Mouse (Mus musculus): ENCODE results near the gene H2-T22. TPM values are rescaled to one million over a fixed set of nuclear protein-coding genes. Genes with fewer than 3 reads are reported as not detected.

The H2-T22 gene
- total and polyA plus RNA-seq, 3 experiments, result 7.4 to 23.8 (median 10.6) TPM

DNA sequence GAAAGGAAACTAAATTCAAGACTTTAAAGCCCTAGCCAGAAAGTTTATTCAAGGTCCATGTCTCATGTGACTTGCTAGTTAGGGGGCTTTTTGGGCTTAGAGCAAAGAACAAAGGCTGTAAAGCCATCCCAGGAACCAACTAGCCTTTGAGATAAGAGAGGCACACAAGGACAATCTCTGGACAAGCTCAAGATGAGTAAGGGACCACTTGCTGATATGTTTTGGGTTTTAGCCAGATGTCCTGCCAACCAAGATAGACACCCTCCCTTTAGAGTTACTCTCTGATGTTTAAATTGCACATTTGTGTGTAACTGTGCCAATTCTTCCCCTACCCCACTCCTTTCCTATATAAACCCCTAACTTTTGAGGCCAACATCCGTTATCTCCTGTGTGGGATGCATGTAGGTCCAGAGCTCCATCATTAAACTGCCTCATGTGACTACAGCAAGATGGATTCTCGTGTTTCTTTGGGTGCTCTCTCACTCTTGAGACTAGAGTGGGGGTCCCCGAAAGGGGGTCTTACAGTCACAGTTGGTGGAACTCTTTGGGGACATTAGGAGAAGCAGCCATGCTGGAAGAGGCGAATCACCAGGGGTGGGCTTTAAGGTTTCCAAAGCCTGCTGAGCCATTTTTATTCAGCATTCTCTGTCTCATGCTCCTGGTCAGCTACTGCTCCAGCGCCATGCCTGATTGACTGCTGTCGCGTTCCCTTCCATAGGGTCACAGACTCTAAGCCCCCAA is 13.5 kb downstream of the H2-T22 start:
- WGBS, result 85% methylated on average over 7 of the region's 7 CpGs
- no peaks in the 10 kb centered on the region for H3K27me3 ChIP-seq (ENCODE audit: control insufficient read depth, insufficient read depth, low read length)
- no peak overlapping the region for H3K27ac ChIP-seq
- peaks cover 6% of the 10 kb centered on the region for H3K4me1 ChIP-seq (ENCODE audit: control insufficient read depth, insufficient read depth, low read length)
- intact Hi-C loops (cut with DNase I), result no loop called here
- no peak for TF ChIP-seq POLR2A (IDR thresholded peaks at IDR 0.05; ENCODE audit: insufficient read depth, low read depth, low read length)
- no peak for TF ChIP-seq EP300 (IDR thresholded peaks at IDR 0.05; ENCODE audit: insufficient read depth, low read depth, low read length)
- no peak for TF ChIP-seq CTCF (IDR thresholded peaks at IDR 0.05)
- no peaks in the 10 kb centered on the region for H3K79me2 ChIP-seq (replicated peaks; ENCODE audit: control insufficient read depth, insufficient read depth, low read length)
- no peak for DNase-seq
- H3K9ac ChIP-seq (ENCODE audit: low read depth, low read length), result no peak overlapping the region
- H3K4me3 ChIP-seq, result no peak overlapping the region
- H3K36me3 ChIP-seq (ENCODE audit: control insufficient read depth, insufficient read depth, low read length), result no peaks in the 10 kb centered on the region

DNA sequence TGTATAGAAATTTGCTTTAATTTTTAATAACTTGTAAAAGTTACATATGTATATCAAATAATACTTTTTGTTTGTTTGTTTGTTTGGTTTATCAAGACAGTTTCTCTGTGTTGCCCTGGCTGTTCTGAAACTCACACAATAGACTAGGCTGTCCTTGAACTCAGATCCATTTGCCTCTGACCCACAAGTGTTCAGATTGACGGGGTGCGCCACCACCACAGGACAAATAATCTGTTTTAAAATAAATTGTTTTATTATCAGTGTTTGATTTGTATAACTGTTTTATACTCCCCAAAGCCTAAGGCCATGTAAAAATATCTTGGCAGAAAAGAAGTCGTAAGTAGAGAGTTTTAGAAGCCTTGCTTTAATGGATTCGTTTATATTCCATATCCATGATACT is 14.9 kb downstream of the H2-T22 start:
- Histone ChIP-seq H3K4me3 (no peak overlapping the region), H3K27me3 (ENCODE audit: control insufficient read depth, insufficient read depth, low read length) (no peaks in the 10 kb centered on the region), H3K79me2 (replicated peaks; ENCODE audit: control insufficient read depth, insufficient read depth, low read length) (no peaks in the 10 kb centered on the region), H3K27ac (no peak overlapping the region), H3K4me1 (ENCODE audit: control insufficient read depth, insufficient read depth, low read length) (peaks cover 12% of the 10 kb centered on the region), H3K36me3 (ENCODE audit: control insufficient read depth, insufficient read depth, low read length) (no peaks in the 10 kb centered on the region; the same call in 1 of the 2 replicates), H3K9ac (ENCODE audit: low read depth, low read length) (no peak overlapping the region)
- intact Hi-C loops (cut with DNase I), result no loop called here
- 87% methylated on average over 4 of the region's 4 CpGs for WGBS
- TF ChIP-seq CTCF (IDR thresholded peaks at IDR 0.05) (no peak), POLR2A (IDR thresholded peaks at IDR 0.05; ENCODE audit: insufficient read depth, low read depth, low read length) (no peak), EP300 (IDR thresholded peaks at IDR 0.05; ENCODE audit: insufficient read depth, low read depth, low read length) (no peak)
- no peak for DNase-seq

DNA sequence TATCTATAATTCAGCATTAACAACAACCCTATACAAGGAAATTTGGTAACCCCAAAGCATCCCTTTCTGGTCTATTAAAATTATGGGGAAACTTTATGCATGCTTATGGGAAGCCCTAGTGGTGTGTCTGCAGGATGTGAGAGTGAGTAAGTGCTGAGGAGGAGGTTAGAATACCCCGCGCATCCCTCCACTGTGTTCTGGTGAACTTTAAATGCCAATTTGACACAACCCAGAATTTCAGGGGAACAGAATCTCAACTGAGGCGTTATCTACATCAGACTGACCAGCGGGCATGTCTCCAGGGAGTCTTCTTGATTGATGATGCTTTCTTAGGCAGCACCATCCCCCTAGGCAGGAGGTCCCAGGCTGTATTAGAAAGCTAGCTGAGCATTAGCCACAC is 16.6 kb downstream of the H2-T22 start:
- H3K27me3 ChIP-seq (ENCODE audit: control insufficient read depth, insufficient read depth, low read length), result no peaks in the 10 kb centered on the region
- no peak for DNase-seq
- TF ChIP-seq POLR2A (IDR thresholded peaks at IDR 0.05; ENCODE audit: insufficient read depth, low read depth, low read length), result no peak
- no peak for TF ChIP-seq EP300 (IDR thresholded peaks at IDR 0.05; ENCODE audit: insufficient read depth, low read depth, low read length)
- no peak for TF ChIP-seq CTCF (IDR thresholded peaks at IDR 0.05)
- H3K4me1 ChIP-seq (ENCODE audit: control insufficient read depth, insufficient read depth, low read length), result peaks cover 16% of the 10 kb centered on the region
- WGBS, result 74% methylated on average over 4 of the region's 4 CpGs
- intact Hi-C loops (cut with DNase I), result no loop called here
- H3K4me3 ChIP-seq, result no peak overlapping the region
- H3K36me3 ChIP-seq (ENCODE audit: control insufficient read depth, insufficient read depth, low read length), result no peaks in the 10 kb centered on the region; the same call in 1 of the 2 replicates
- H3K27ac ChIP-seq, result no peak overlapping the region
- H3K79me2 ChIP-seq (replicated peaks; ENCODE audit: control insufficient read depth, insufficient read depth, low read length), result no peaks in the 10 kb centered on the region
- H3K9ac ChIP-seq (ENCODE audit: low read depth, low read length), result no peak overlapping the region

- peak overlapping the region; percentile 20; the same call in 1 of the 2 replicates for H3K27ac ChIP-seq
- no peak for DNase-seq
- intact Hi-C loops (cut with DNase I), result no loop called here
- H3K4me1 ChIP-seq (ENCODE audit: control insufficient read depth, insufficient read depth, low read length), result peaks cover 13% of the 10 kb centered on the region
- no peaks in the 10 kb centered on the region; the same call in 1 of the 2 replicates for H3K36me3 ChIP-seq (ENCODE audit: control insufficient read depth, insufficient read depth, low read length)
- 56% methylated on average over 5 of the region's 5 CpGs for WGBS
- H3K4me3 ChIP-seq, result no peak overlapping the region
- H3K27me3 ChIP-seq (ENCODE audit: control insufficient read depth, insufficient read depth, low read length), result no peaks in the 10 kb centered on the region
- TF ChIP-seq POLR2A (IDR thresholded peaks at IDR 0.05; ENCODE audit: insufficient read depth, low read depth, low read length), result no peak
- TF ChIP-seq CTCF (IDR thresholded peaks at IDR 0.05), result no peak
- no peak for TF ChIP-seq EP300 (IDR thresholded peaks at IDR 0.05; ENCODE audit: insufficient read depth, low read depth, low read length)
- H3K79me2 ChIP-seq (replicated peaks; ENCODE audit: control insufficient read depth, insufficient read depth, low read length), result no peaks in the 10 kb centered on the region
- H3K9ac ChIP-seq (ENCODE audit: low read depth, low read length), result no peak overlapping the region
These were observed 17.4 kb downstream of the H2-T22 start for GRCm38 (mm10) chr17:36025197-36025596.

GRCm38 (mm10) chr17:36023710-36024654 is 18.6 kb downstream of the H2-T22 start:
- H3K36me3 ChIP-seq (ENCODE audit: control insufficient read depth, insufficient read depth, low read length), result no peaks in the 10 kb centered on the region; the same call in 1 of the 2 replicates
- 44% methylated on average over 9 of the region's 9 CpGs for WGBS
- peak; percentile 51 to 62 for DNase-seq
- no peaks in the 10 kb centered on the region for H3K27me3 ChIP-seq (ENCODE audit: control insufficient read depth, insufficient read depth, low read length)
- peaks cover 15% of the 10 kb centered on the region for H3K4me1 ChIP-seq (ENCODE audit: control insufficient read depth, insufficient read depth, low read length)
- intact Hi-C loops (cut with DNase I), result no loop called here
- no peak overlapping the region for H3K9ac ChIP-seq (ENCODE audit: low read depth, low read length)
- H3K79me2 ChIP-seq (replicated peaks; ENCODE audit: control insufficient read depth, insufficient read depth, low read length), result no peaks in the 10 kb centered on the region
- H3K27ac ChIP-seq, result peak overlapping the region; percentile 89
- TF ChIP-seq EP300 (IDR thresholded peaks at IDR 0.05; ENCODE audit: insufficient read depth, low read depth, low read length) (peak; percentile 31; the same call in 1 of the 2 replicates), CTCF (IDR thresholded peaks at IDR 0.05) (no peak), POLR2A (IDR thresholded peaks at IDR 0.05; ENCODE audit: insufficient read depth, low read depth, low read length) (peak; percentile 44; the same call in 1 of the 2 replicates)
- H3K4me3 ChIP-seq, result peak overlapping the region; percentile 7; the same call in 1 of the 2 replicates
